Mouse (Mus musculus): Measurements from ENCODE around the gene Gm7271.

GRCm38 (mm10) chr5:76524623-76525022 is 40.8 kb downstream of the Gm7271 start:
- no peak for TF ChIP-seq GATA1 (IDR thresholded peaks at IDR 0.05; ENCODE audit: borderline replicate concordance, low read length)
- no peak for TF ChIP-seq FLI1 (IDR thresholded peaks at IDR 0.05; ENCODE audit: low read length)
